Mouse (Mus musculus) lung, adult 2 months (tissue): Measurements from ENCODE around the gene Pcyox1.

Experiments
- CTCF ChIP-seq: fragments of 200-500 bp; IDR thresholded peaks from 2 replicates; pipeline ENCODE4 v1.5.1; 2011; ENCODE audit warnings: mild to moderate bottlenecking, low read length, control low read depth; ENCODE audit not compliant: insufficient read depth
- POLR2A ChIP-seq: fragments of 200-500 bp; IDR thresholded peaks from 2 replicates; pipeline ENCODE4 v1.6.1; 2011; ENCODE audit warnings: low read depth, mild to moderate bottlenecking, control low read depth, low read length, borderline replicate concordance; ENCODE audit errors: extremely low read depth

DNA sequence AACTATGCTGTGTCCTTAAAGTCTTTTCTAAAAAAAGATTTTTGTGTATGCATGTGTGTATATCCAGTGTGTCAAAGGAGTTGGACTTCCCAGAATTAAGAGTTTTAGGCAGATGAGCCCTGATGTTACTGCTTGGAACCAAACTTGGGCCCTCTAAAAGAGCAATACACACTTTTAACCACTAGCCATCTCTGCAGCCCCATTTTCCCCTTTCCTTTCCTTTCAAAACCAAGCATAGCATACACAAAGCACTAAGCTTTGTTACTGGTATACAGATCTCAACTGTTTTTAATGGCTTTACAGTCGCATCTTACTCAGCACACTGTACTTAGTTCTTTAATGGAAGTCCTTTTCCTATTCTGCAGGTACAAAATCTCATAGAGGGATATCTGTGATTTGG lies 42.6 kb upstream of the Pcyox1 start:
- no peak for TF ChIP-seq POLR2A
- TF ChIP-seq CTCF, result no peak
